Mouse (Mus musculus) stomach, postnatal 0 days (tissue): ENCODE results near the gene Plscr1. TPM values are rescaled to one million over a fixed set of nuclear protein-coding genes. Genes with fewer than 3 reads are reported as not detected.

ENCODE experiments used
- ATAC-seq: fragments of 200-750 bp; cut with Nextera tagmentation; 2 replicates; pipeline ENCODE4 v1.8.0; 2017; ENCODE audit not compliant: low FRiP score, low TSS enrichment
- DNase-seq: peaks from one replicate; pipeline ENCODE4 v3.0.0-alpha.2; 2016; ENCODE audit warnings: low spot score
- H3K27ac ChIP-seq: fragments of 300-500 bp; sonication (generic); replicated peaks from 2 replicates; pipeline ENCODE4 v1.5.1; 2014; ENCODE audit warnings: mild to moderate bottlenecking, control low read depth
- H3K27me3 ChIP-seq: fragments of 300-500 bp; sonication (generic); 2 replicates; pipeline ENCODE4 v1.6.1; 2014; ENCODE audit warnings: low read length; ENCODE audit not compliant: control insufficient read depth, insufficient read depth
- H3K36me3 ChIP-seq: fragments of 300-500 bp; sonication (generic); 2 replicates; pipeline ENCODE4 v1.6.1; 2014; ENCODE audit warnings: low read length, mixed read lengths; ENCODE audit not compliant: control insufficient read depth, insufficient read depth
- H3K4me1 ChIP-seq: fragments of 300-500 bp; sonication (generic); replicated peaks from 2 replicates; pipeline ENCODE4 v1.6.1; 2014; ENCODE audit warnings: antibody characterized with exemption; ENCODE audit not compliant: control insufficient read depth, insufficient read depth
- H3K4me2 ChIP-seq: fragments of 300-500 bp; sonication (generic); replicated peaks from 2 replicates; pipeline ENCODE4 v1.6.1; 2014; ENCODE audit warnings: low read depth, mild to moderate bottlenecking, control low read depth, moderate library complexity
- H3K4me3 ChIP-seq: fragments of 300-500 bp; sonication (generic); 2 replicates; pipeline ENCODE4 v1.5.1; 2014; ENCODE audit warnings: low read depth, low read length, control low read depth
- H3K9ac ChIP-seq: fragments of 300-500 bp; sonication (generic); 2 replicates; pipeline ENCODE4 v1.6.1; 2014; ENCODE audit warnings: mild to moderate bottlenecking, low read length, control low read depth, mixed read lengths
- H3K9me3 ChIP-seq: fragments of 300-500 bp; sonication (generic); 2 replicates; pipeline ENCODE4 v1.6.1; 2016; ENCODE audit warnings: low read length; ENCODE audit not compliant: control insufficient read depth
- CTCF ChIP-seq: IDR thresholded peaks from 2 replicates; pipeline ENCODE4 v1.5.1; 2016; ENCODE audit warnings: antibody characterized with exemption, low read depth, mild to moderate bottlenecking, moderate library complexity
- EP300 ChIP-seq: optimal IDR thresholded peaks from 2 replicates; pipeline ENCODE3; 2016; ENCODE audit warnings: antibody characterized with exemption
- WGBS: fragments of 180-500 bp; shearing (Covaris S2); extraction: QIAGEN DNeasy Blood & Tissue Kit; methylation state at CpG from one replicate; pipeline ENCODE4 v1.1.7; 2014; 5-methylcytosine and 5-hydroxymethylcytosine counted together
- polyA plus RNA-seq: library from polyadenylated mRNA; unstranded; fragments of >200 nt; fragmentation: Nextera tagmentation; extraction: Ambion mirVana; gene quantifications from 2 replicates; pipeline ENCODE4 v1.2.1, GENCODE M21; 2015

Plscr1 gene
- 37.2 and 41.0 TPM in 2 replicates for polyA plus RNA-seq

DNA sequence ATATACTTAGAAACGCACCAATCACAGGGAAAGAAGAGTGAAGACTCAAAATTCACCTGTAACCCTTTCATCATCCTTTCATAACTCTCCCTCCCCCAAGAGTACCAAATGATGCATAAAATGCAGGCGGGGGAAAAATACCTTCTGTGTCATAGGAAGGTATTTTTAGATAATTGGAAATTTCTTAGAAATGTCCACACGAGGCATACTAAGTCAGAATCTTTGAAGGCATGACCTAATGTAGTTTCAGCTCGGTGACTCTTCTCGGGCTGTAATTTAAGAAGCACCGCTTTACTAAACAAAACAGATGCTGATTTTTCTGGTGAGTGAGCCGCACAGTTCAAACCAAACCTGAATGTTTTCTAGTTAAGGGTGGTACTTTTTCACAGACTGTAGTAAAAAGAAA lies at the start of gene Plscr1:
Gene Plscr1 (plus strand): TSS at position 304 of the 406 bp plus-strand sequence.
- WGBS: 38% methylated on average over 7 of the region's 7 CpGs
- H3K4me3 ChIP-seq: peak within 1 kb of the TSS; percentile 60
- H3K27me3 ChIP-seq: no peaks in the 10 kb centered on the region
- DNase-seq (no peak), ATAC-seq (no peak)
- no peaks in the 10 kb centered on the region for H3K36me3 ChIP-seq
- TF ChIP-seq EP300: no peak
- TF ChIP-seq CTCF: no peak
- peak within 1 kb of the TSS; percentile 92 for H3K27ac ChIP-seq
- H3K9me3 ChIP-seq: no peaks in the 10 kb centered on the region
- H3K9ac ChIP-seq: peak within 1 kb of the TSS; percentile 71
- no peaks in the 10 kb centered on the region for H3K4me1 ChIP-seq
- H3K4me2 ChIP-seq: peak within 1 kb of the TSS; percentile 85

DNA sequence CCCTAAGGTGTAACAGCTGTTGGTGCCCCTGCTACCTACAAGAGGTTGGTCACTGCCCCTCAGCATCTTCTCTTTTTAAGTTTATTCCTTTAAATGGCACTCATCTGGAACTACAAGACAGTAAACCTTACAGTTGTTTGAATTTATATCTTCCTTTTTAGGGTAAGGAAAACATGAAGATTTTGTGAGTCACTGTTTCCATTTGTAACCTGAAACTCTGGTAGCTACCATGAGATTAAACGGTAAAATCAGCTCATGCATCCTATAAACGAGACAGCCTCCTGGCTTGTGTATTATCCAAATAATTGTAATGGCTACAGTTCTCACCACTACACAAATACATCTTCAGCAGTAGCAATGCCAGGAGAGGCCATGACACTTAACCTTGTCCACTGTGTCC lies 45.2 kb upstream of the Plscr1 start:
- no peak for ATAC-seq
- no peak overlapping the region for H3K9ac ChIP-seq
- H3K9me3 ChIP-seq: no peaks in the 10 kb centered on the region
- TF ChIP-seq CTCF (no peak), EP300 (no peak)
- no peak for DNase-seq
- H3K27ac ChIP-seq: no peak overlapping the region
- H3K4me1 ChIP-seq: no peaks in the 10 kb centered on the region
- no peaks in the 10 kb centered on the region for H3K27me3 ChIP-seq
- H3K4me2 ChIP-seq: no peak overlapping the region
- no peak overlapping the region for H3K4me3 ChIP-seq
- WGBS: 41% methylated on average over 2 of the region's 2 CpGs
- H3K36me3 ChIP-seq: no peaks in the 10 kb centered on the region

DNA sequence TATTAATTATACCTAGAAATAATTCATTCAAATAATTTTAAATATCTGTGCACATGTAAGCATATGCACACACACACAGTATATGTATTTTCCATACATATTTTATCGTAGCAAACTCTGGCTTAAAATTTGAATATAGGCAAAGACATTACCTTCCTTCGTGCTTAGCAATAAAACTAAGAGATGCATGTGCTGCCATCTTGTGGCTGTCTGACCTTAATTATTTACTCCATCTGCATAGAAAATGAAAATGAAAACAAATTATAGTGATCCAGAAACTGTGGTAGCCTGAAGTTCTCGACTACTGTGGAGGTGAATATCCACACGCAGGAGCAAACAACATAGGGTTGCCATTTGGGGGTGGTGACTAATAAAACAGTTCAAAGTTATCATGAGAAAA lies 42.2 kb upstream of the Plscr1 start:
- Histone ChIP-seq H3K9ac (no peak overlapping the region), H3K36me3 (no peaks in the 10 kb centered on the region), H3K4me3 (no peak overlapping the region), H3K27me3 (no peaks in the 10 kb centered on the region), H3K9me3 (no peaks in the 10 kb centered on the region), H3K4me1 (no peaks in the 10 kb centered on the region), H3K4me2 (no peak overlapping the region), H3K27ac (no peak overlapping the region)
- TF ChIP-seq EP300: no peak
- peak; percentile 77 for TF ChIP-seq CTCF
- ATAC-seq (no peak), DNase-seq (peak; percentile 40)
- 35% methylated on average over 4 of the region's 4 CpGs for WGBS

DNA sequence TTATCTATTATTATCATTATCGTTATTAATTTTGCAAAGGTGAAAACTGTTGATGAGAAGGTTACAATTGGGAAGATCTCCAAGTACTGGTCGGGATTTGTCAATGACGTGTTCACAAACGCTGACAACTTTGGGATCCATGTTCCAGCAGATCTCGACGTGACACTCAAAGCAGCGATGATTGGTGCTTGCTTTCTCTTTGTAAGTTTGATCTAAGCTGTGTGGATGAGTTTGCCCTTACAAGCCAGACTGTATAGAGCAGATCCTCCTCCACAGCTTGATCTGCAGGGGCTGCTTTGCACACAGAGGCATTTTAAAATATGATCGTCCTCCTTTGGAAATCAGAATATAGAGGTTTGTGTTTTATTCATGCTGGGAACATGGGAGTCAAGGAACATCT lies 41.8 kb upstream of the Plscr1 start:
- Histone ChIP-seq H3K9ac (no peak overlapping the region), H3K27ac (no peak overlapping the region), H3K36me3 (no peaks in the 10 kb centered on the region), H3K4me3 (no peak overlapping the region), H3K4me2 (no peak overlapping the region), H3K27me3 (no peaks in the 10 kb centered on the region), H3K9me3 (no peaks in the 10 kb centered on the region), H3K4me1 (no peaks in the 10 kb centered on the region)
- ATAC-seq (no peak), DNase-seq (no peak)
- WGBS: 65% methylated on average over 8 of the region's 8 CpGs
- TF ChIP-seq CTCF: no peak
- no peak for TF ChIP-seq EP300

DNA sequence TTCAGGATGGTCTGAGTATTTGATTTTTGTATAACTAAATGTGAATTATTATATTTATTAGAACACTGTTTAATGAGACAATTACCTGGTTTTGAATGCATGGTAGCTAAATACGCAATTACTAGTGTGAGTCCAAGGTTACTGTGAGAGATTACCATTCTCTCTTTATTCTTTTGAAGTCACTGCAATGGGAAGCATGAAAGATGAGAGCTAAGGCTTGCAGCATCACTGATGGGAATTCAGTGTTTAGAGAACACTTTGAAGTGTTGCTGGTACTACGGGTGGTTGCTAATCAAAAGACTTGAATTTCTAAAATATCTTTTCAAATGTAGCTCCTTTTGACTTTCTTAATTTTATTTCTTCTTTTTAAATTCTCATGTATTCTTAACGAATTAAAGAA lies 39.7 kb upstream of the Plscr1 start:
- Histone ChIP-seq H3K4me3 (no peak overlapping the region), H3K27ac (no peak overlapping the region), H3K4me2 (no peak overlapping the region), H3K36me3 (no peaks in the 10 kb centered on the region), H3K9ac (no peak overlapping the region), H3K4me1 (no peaks in the 10 kb centered on the region), H3K9me3 (no peaks in the 10 kb centered on the region), H3K27me3 (no peaks in the 10 kb centered on the region)
- DNase-seq (no peak), ATAC-seq (no peak)
- TF ChIP-seq EP300 (no peak), CTCF (no peak)
- 73% methylated on average over 3 of the region's 3 CpGs for WGBS

DNA sequence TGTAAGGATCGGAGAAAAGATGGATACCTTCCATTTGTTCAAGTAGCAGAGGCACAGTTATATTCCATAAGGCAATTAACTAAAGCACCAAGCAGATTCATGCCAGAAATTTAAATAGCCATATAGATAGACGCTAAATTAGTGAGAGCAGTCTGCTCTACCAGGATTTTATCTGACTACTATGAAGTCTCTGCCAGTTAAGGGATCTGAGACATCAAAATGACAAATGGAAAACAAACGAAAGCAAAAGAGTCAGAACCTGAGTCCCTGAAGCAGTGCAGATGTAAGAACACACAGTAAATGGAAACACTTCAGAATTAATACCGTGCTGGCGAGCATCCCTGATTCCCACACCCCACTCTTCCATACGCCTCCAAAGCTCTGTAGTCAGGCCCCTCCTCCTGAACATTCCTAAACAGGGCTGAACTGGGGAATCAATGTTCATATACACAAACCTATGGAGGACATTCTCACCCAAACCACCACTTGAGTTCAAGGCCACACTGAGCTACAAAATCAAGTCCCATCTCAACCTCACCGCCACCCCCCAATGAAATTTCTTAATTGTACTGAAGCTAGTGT lies 39.1 kb upstream of the Plscr1 start:
- H3K27ac ChIP-seq: no peak overlapping the region
- DNase-seq (no peak), ATAC-seq (no peak)
- H3K9me3 ChIP-seq: no peaks in the 10 kb centered on the region
- no peak overlapping the region for H3K9ac ChIP-seq
- TF ChIP-seq CTCF: no peak
- no peak for TF ChIP-seq EP300
- no peaks in the 10 kb centered on the region for H3K27me3 ChIP-seq
- no peaks in the 10 kb centered on the region for H3K4me1 ChIP-seq
- H3K4me3 ChIP-seq: no peak overlapping the region
- WGBS: 39% methylated on average over 7 of the region's 7 CpGs
- no peaks in the 10 kb centered on the region for H3K36me3 ChIP-seq
- H3K4me2 ChIP-seq: no peak overlapping the region
